Mouse (Mus musculus) CH12.LX (cell line): ENCODE results near the gene Cd200r1. TPM values are rescaled to one million over a fixed set of nuclear protein-coding genes. Genes with fewer than 3 reads are reported as not detected.
A peak's percentile ranks its signal among the peaks of the same experiment; 100 is the strongest.

Experiments
- DNase-seq: peaks from one replicate; pipeline ENCODE4 v3.0.0-alpha.2; 2013; ENCODE audit errors: extremely low read depth
- H3K27ac ChIP-seq: 2 replicates; pipeline ENCODE4 v1.5.1; 2012; ENCODE audit warnings: low read depth, mild to moderate bottlenecking, control low read depth, moderate library complexity; ENCODE audit not compliant: insufficient read depth
- H3K27me3 ChIP-seq: replicated peaks from 2 replicates; pipeline ENCODE3; 2012; ENCODE audit warnings: inconsistent platforms
- H3K36me3 ChIP-seq, 2 experiments: replicated peaks in 1 of 2; 2 replicates each; pipeline versions ENCODE3 to v1.6.1; 2012; ENCODE audit warnings: inconsistent platforms in 1 of 2, low read length in 1 of 2, mild to moderate bottlenecking in 1 of 2, mixed read lengths in 1 of 2, moderate library complexity in 1 of 2; ENCODE audit not compliant: control insufficient read depth in 1 of 2, insufficient read depth in 1 of 2
- H3K4me1 ChIP-seq, 2 experiments: 2 replicates each; pipeline ENCODE4 v1.6.1; 2012; ENCODE audit warnings: inconsistent platforms in 1 of 2, moderate library complexity in 1 of 2; ENCODE audit not compliant: insufficient read depth in 2 of 2, control insufficient read depth in 1 of 2
- H3K4me2 ChIP-seq: 2 replicates; pipeline ENCODE4 v1.6.1; 2012; ENCODE audit warnings: low read depth, mild to moderate bottlenecking, control low read depth; ENCODE audit not compliant: poor library complexity, insufficient read depth, severe bottlenecking
- H3K4me3 ChIP-seq, 3 experiments: fragments of 150-350 bp in 1 of 3; sonication (generic) in 1 of 3; replicated peaks in 1 of 3; 2 replicates each; pipeline versions ENCODE3 to v1.5.1; 2011 to 2012; ENCODE audit warnings: low read depth in 2 of 3, low read length in 2 of 3, mild to moderate bottlenecking in 2 of 3, moderate library complexity in 2 of 3, control low read depth in 1 of 3, improper control_type of control experiment in 1 of 3, inconsistent platforms in 1 of 3, mixed read lengths in 1 of 3; ENCODE audit not compliant: poor library complexity in 1 of 3
- H3K79me2 ChIP-seq: replicated peaks from 2 replicates; pipeline ENCODE4 v1.6.1; 2012; ENCODE audit warnings: mild to moderate bottlenecking, moderate library complexity; ENCODE audit not compliant: control insufficient read depth, poor library complexity, insufficient read depth, severe bottlenecking; ENCODE audit errors: extremely low read depth
- H3K9ac ChIP-seq: 2 replicates; pipeline ENCODE4 v1.6.1; 2012; ENCODE audit warnings: low read depth, mild to moderate bottlenecking, control low read depth, moderate library complexity; ENCODE audit not compliant: insufficient read depth
- H3K9me3 ChIP-seq: replicated peaks from 2 replicates; pipeline ENCODE3; 2012; ENCODE audit warnings: low read length, inconsistent platforms, mixed read lengths
- CTCF ChIP-seq, 2 experiments: IDR thresholded peaks in 1 of 2; conservative IDR thresholded peaks in 1 of 2; 2 replicates each; pipeline ENCODE4 v1.5.1; 2011 to 2012; ENCODE audit warnings: low read depth in 2 of 2, low read length in 2 of 2, improper control_type of control experiment in 1 of 2, inconsistent platforms in 1 of 2, mild to moderate bottlenecking in 1 of 2, moderate library complexity in 1 of 2
- ELF1 ChIP-seq: IDR thresholded peaks from 2 replicates; pipeline ENCODE4 v1.6.1; 2014; ENCODE audit warnings: low read depth, mild to moderate bottlenecking, inconsistent platforms, low read length, improper control_type of control experiment
- GABPA ChIP-seq: IDR thresholded peaks from 2 replicates; pipeline ENCODE4 v1.6.1; 2012; ENCODE audit warnings: low read depth, low read length, improper control_type of control experiment, inconsistent platforms; ENCODE audit not compliant: insufficient replicate concordance
- HCFC1 ChIP-seq: IDR thresholded peaks from 2 replicates; pipeline ENCODE4 v1.6.1; 2012; ENCODE audit warnings: low read depth, mild to moderate bottlenecking, inconsistent platforms, low read length, improper control_type of control experiment
- JUND ChIP-seq: conservative IDR thresholded peaks from 2 replicates; pipeline ENCODE4 v1.6.1; 2011; ENCODE audit warnings: low read depth, low read length, improper control_type of control experiment
- MAFK ChIP-seq: IDR thresholded peaks from 2 replicates; pipeline ENCODE4 v1.6.1; 2011; ENCODE audit warnings: low read length, improper control_type of control experiment; ENCODE audit not compliant: insufficient replicate concordance
- RAD21 ChIP-seq: IDR thresholded peaks from 2 replicates; pipeline ENCODE4 v1.6.1; 2011; ENCODE audit warnings: low read depth, mild to moderate bottlenecking, low read length, improper control_type of control experiment, moderate library complexity
- SIN3A ChIP-seq: IDR thresholded peaks from 2 replicates; pipeline ENCODE4 v1.6.1; 2012; ENCODE audit warnings: low read length, improper control_type of control experiment, inconsistent platforms
- SMC3 ChIP-seq: IDR thresholded peaks from 2 replicates; pipeline ENCODE4 v1.6.1; 2011; ENCODE audit warnings: low read depth, low read length, improper control_type of control experiment
- ZKSCAN1 ChIP-seq: IDR thresholded peaks from 2 replicates; pipeline ENCODE4 v1.6.1; 2012; ENCODE audit warnings: low read depth, inconsistent platforms, low read length, improper control_type of control experiment, borderline replicate concordance
- ZMIZ1 ChIP-seq: IDR thresholded peaks from 2 replicates; pipeline ENCODE4 v1.6.1; 2012; ENCODE audit warnings: low read depth, mild to moderate bottlenecking, inconsistent platforms, low read length, improper control_type of control experiment
- dilution Hi-C: fragments of 300-500 bp; cut with MboI; formaldehyde crosslinking; loops from 2 replicates; pipeline ENCODE4 v1.14.3; 2020; ENCODE audit warnings: low sequenced_read_pairs; ENCODE audit not compliant: extremely low pct_unique_long_range_greater_than_20kb, extremely low pct_ligation_motif_present
- in situ Hi-C: fragments of 300-500 bp; cut with MboI; formaldehyde crosslinking; loops from 3 replicates; pipeline ENCODE4 v1.14.3; 2019; ENCODE audit warnings: low sequenced_read_pairs, low pct_ligation_motif_present, low pct_unique_long_range_greater_than_20kb, mixed read lengths
- polyA plus RNA-seq: library from polyadenylated mRNA; unstranded; fragments of >175 nt; gene quantifications from 2 replicates; pipeline ENCODE4 v1.2.1, GENCODE M21; 2012; ENCODE audit warnings: low read depth; ENCODE audit not compliant: insufficient read length
- total RNA-seq, 2 experiments: library from RNA; depleted of rRNA; stranded (reverse); fragments of 300-350 nt in 1 of 2; fragments of >200 nt in 1 of 2; gene quantifications; 2 replicates each; pipeline ENCODE4 v1.2.3; 2012 to 2014

Gene Cd200r1
- total RNA-seq (2012; rRNA removed) (1.2 and 2.2 TPM in 2 replicates), total RNA-seq (2014; rRNA removed) (5.3 and 5.4 TPM in 2 replicates), polyA plus RNA-seq (1.3 and 2.5 TPM in 2 replicates)

DNA sequence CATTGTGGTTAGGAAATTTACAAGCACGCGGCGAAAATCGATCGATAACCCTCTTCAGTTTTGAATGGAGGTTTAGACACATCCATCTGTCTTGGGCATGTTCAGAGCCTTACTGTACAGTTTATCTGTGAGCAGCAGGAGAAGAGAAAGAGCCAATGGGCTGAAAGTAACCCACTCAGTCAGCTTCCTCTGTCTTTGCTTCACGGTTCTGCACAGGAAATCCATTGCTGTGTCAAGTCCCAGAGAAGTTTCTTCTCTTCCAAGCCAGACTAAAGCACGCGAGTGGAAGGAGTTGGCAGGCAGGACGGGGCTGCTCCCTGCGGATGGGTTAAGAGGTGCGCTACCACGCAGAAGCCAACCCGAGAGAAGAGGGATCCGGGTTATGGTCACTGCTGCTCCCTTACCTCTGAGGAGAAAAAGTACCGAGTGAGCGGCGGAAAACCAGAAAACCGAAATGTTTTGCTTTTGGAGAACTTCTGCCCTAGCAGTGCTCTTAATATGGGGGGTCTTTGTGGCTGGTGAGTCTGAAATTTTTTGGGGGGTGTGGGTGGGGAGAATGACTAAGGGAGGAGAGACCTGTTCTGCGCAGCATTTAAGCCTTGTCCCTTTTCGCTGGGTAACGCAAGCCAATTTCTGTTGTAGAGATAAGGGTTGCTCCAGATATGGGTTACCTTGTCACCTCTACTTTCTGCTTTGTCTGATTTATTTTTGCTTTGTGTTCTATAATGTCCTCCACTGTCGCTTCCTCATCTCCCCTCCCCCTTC is at the start of gene Cd200r1:
TSS of gene Cd200r1 (plus strand) at position 182 of the 765 bp plus-strand sequence.
- Histone ChIP-seq H3K4me1 (peaks cover 0 to 10% of the 10 kb centered on the region in 2 experiments; a peak in 2 of 4 replicates), H3K79me2 (no peaks in the 10 kb centered on the region; the same call in 1 of the 2 replicates), H3K9ac (no peak within 1 kb of the TSS), H3K27ac (no peak within 1 kb of the TSS), H3K4me2 (no peak within 1 kb of the TSS), H3K9me3 (no peaks in the 10 kb centered on the region), H3K36me3 (no peaks in the 10 kb centered on the region), H3K27me3 (no peaks in the 10 kb centered on the region), H3K4me3 (peak within 1 kb of the TSS; percentile 26 to 45 (median 44))
- dilution Hi-C loops (no loop called here), in situ Hi-C loops (loop anchor here (5.0 kb wide), 3 partner anchors 202 to 322 kb away; no protein-coding TSS in a partner anchor)
- DNase-seq: no peak
- TF ChIP-seq SIN3A (0 out of 2 replicates have a peak, but pooled peaks have one; percentile 28), ZMIZ1 (no peak)

DNA sequence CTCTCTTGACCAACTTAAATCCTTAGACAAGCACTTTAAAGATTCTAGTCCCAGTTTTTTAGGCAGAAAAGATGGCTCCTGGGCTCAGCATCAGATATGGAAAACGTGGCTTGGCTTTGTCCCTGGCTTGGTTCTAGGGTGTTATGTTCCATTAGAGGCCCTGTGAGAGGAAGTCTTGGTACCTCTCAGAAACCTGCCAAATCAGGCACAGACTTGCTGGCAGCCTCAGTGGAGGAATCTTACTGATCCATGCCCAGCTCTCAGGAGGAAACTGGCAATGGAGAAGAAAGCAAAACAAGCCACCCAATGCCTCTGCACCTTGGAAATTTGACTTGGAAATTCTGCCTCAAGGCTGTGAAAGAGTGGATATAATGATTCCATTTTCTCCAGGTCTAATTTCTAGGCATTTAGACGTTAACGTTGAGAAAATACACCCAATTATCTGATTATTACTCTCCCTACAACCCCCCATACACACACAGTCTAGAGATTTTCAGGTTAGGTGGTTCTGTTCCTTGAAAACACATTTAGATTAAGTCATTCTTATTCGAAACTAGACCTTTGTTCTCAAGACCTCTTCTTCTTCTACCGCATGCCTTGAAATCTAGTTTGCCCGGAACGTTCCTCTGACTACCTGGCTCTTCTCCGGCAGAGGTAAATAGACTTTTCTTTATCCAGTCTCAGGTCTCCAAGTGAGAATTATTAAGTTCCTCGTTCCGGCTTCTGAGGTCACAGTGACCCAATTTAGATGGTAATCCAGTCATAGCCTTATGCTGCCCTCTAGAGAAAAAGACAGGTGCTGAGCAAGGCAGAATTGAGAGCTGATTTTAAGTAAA is 49.0 kb upstream of the Cd200r1 start:
- TF ChIP-seq RAD21: peak; percentile 92
- TF ChIP-seq MAFK: peak; percentile 87; the same call in 1 of the 2 replicates
- peak; percentile 73 for TF ChIP-seq SMC3
- TF ChIP-seq GABPA: no peak
- TF ChIP-seq HCFC1: no peak
- TF ChIP-seq ZKSCAN1: no peak
- TF ChIP-seq CTCF (conservative IDR thresholded peaks at IDR 0.05 in 1 of 2, IDR thresholded peaks at IDR 0.05 in 1 of 2; ENCODE audit: low read depth in 2 of 2, low read length in 2 of 2): peak; percentile 39 to 92; a peak in 3 of 4 replicates
- peak; percentile 44; the same call in 1 of the 2 replicates for TF ChIP-seq ELF1
- TF ChIP-seq JUND: 0 out of 2 replicates have a peak, but pooled peaks have one; percentile 6
- H3K4me1 ChIP-seq: peaks cover 0 to 14% of the 10 kb centered on the region in 2 experiments; a peak in 2 of 4 replicates
- H3K36me3 ChIP-seq: peaks cover 8 to 28% of the 10 kb centered on the region in 2 experiments
- H3K27ac ChIP-seq: no peak overlapping the region
- no peaks in the 10 kb centered on the region for H3K27me3 ChIP-seq
- peak overlapping the region in 2 of 3 experiments; percentile 2 to 41 for H3K4me3 ChIP-seq
- H3K4me2 ChIP-seq: peak overlapping the region; percentile 39; the same call in 1 of the 2 replicates
- no peaks in the 10 kb centered on the region for H3K79me2 ChIP-seq
- H3K9ac ChIP-seq: peak overlapping the region; percentile 1; the same call in 1 of the 2 replicates
- DNase-seq: peak; percentile 77
- dilution Hi-C loops (no loop called here), in situ Hi-C loops (loop anchor here (25.0 kb wide), 1 partner anchor 429 kb away; no protein-coding TSS in a partner anchor)
- H3K9me3 ChIP-seq: no peaks in the 10 kb centered on the region
